Mouse (Mus musculus) cerebellum, adult 2 months (tissue): ENCODE results near the gene Vat1.

ENCODE experiments used
- CTCF ChIP-seq: fragments of 200-500 bp; IDR thresholded peaks from 2 replicates; pipeline ENCODE4 v1.5.1; 2011; ENCODE audit warnings: low read depth, mild to moderate bottlenecking, control low read depth, low read length, moderate library complexity, borderline replicate concordance; ENCODE audit not compliant: insufficient read depth
- POLR2A ChIP-seq: fragments of 200-500 bp; IDR thresholded peaks from 2 replicates; pipeline ENCODE4 v1.6.1; 2011; ENCODE audit warnings: low read length, control low read depth, borderline replicate concordance; ENCODE audit not compliant: insufficient read depth

DNA sequence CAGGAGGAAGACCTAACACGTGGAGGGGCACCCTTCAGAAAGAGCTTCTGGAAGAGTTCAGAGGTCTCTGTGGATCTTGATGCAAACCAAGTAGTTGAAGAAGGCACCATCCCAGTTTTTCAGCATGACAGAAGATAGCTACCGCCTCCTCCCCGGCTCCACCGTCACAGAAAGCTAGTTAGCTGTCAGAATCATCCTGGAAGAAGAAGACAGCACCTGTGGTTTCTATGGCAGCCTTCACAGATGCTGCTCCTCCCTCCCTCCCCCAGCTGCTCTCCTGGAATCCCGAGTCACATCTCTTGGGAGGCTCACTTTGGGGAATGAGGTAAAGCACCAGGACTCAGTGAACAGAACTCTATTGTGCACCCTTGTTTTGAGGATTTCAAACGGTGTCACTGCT lies 47.0 kb downstream of the Vat1 start:
- TF ChIP-seq CTCF (no peak), POLR2A (no peak)
